Mouse (Mus musculus): ENCODE measurements around the gene Tomm40l.
"Not testable (repeated sequence)": the region's sequence is repeated elsewhere in the genome, so short reads cannot be mapped to it uniquely, and the experiment has no call there.

Tomm40l gene

GRCm38 (mm10) chr1:171249913-171250600 is 27.7 kb upstream of the Tomm40l start, which contains the start of gene Adamts4:
Gene Adamts4 (plus strand): TSS chr1:171250421.
- DNase-seq, result peak; percentile 55 to 65

GRCm38 (mm10) chr1:171248386-171249226 is 26.3 kb upstream of the Tomm40l start:
- DNase-seq, result no peak

- no peak for DNase-seq
These were observed 25.6 kb upstream of the Tomm40l start for GRCm38 (mm10) chr1:171247916-171248315.

- no peak for DNase-seq
These were observed 25.1 kb upstream of the Tomm40l start for GRCm38 (mm10) chr1:171247453-171247841.

GRCm38 (mm10) chr1:171246709-171247452 is 24.6 kb upstream of the Tomm40l start:
- peak; percentile 99 for DNase-seq

- no peak for DNase-seq
These were observed 23.0 kb upstream of the Tomm40l start for GRCm38 (mm10) chr1:171245353-171245752.

GRCm38 (mm10) chr1:171241952-171242351 is 19.6 kb upstream of the Tomm40l start:
- DNase-seq, result not testable (repeated sequence)

GRCm38 (mm10) chr1:171240911-171241310 is 18.6 kb upstream of the Tomm40l start:
- DNase-seq, result no peak

GRCm38 (mm10) chr1:171239992-171240744 is 17.9 kb upstream of the Tomm40l start:
- DNase-seq, result no peak

- peak; percentile 66 to 77 for DNase-seq
These were observed 16.1 kb upstream of the Tomm40l start for GRCm38 (mm10) chr1:171238463-171238862.

GRCm38 (mm10) chr1:171237438-171237837 is 15.1 kb upstream of the Tomm40l start:
- no peak for DNase-seq

GRCm38 (mm10) chr1:171235791-171236190 is 13.5 kb upstream of the Tomm40l start:
- DNase-seq, result no peak

GRCm38 (mm10) chr1:171234538-171234937 is 12.2 kb upstream of the Tomm40l start:
- DNase-seq, result no peak

- no peak for DNase-seq
These were observed 11.8 kb upstream of the Tomm40l start, which contains the start of gene Fcer1g for GRCm38 (mm10) chr1:171234126-171234525. Gene Fcer1g (minus strand): TSS chr1:171234365.

- DNase-seq, result no peak
These were observed 10.8 kb upstream of the Tomm40l start for GRCm38 (mm10) chr1:171232800-171233730.

GRCm38 (mm10) chr1:171232348-171232747 is 10.0 kb upstream of the Tomm40l start:
- no peak for DNase-seq

GRCm38 (mm10) chr1:171231844-171232243 is 9.5 kb upstream of the Tomm40l start:
- no peak for DNase-seq

GRCm38 (mm10) chr1:171230215-171230614 is 7.9 kb upstream of the Tomm40l start:
- DNase-seq, result no peak

- no peak for DNase-seq
These were observed 7.4 kb upstream of the Tomm40l start for GRCm38 (mm10) chr1:171229750-171230149.

GRCm38 (mm10) chr1:171227879-171228278 is 5.6 kb upstream of the Tomm40l start:
- DNase-seq, result no peak

- no peak for DNase-seq
These were observed 4.5 kb upstream of the Tomm40l start for GRCm38 (mm10) chr1:171226780-171227179.
